Mouse (Mus musculus): ENCODE results near the gene Hsd17b2. TPM values are rescaled to one million over a fixed set of nuclear protein-coding genes. Genes with fewer than 3 reads are reported as not detected.

Gene Hsd17b2
- polyA plus RNA-seq, 1 experiment from 2014 or later, result 0.32 TPM

GRCm38 (mm10) chr8:117740387-117740998 lies 38.8 kb downstream of the Hsd17b2 start:
- Histone ChIP-seq H3K4me2 (ENCODE audit: low read depth, low read length) (no peak overlapping the region), H3K9ac (replicated peaks; ENCODE audit: low read length) (no peak overlapping the region), H3K27ac (replicated peaks; ENCODE audit: low read depth, low read length) (no peak overlapping the region), H3K9me3 (replicated peaks; ENCODE audit: control insufficient read depth, low read length) (no peaks in the 10 kb centered on the region), H3K4me3 (ENCODE audit: low read depth, low read length) (no peak overlapping the region), H3K36me3 (replicated peaks; ENCODE audit: control insufficient read depth, insufficient read depth, low read depth, low read length) (no peaks in the 10 kb centered on the region), H3K4me1 (ENCODE audit: control insufficient read depth, insufficient read depth, low read length) (no peaks in the 10 kb centered on the region), H3K27me3 (ENCODE audit: control insufficient read depth, insufficient read depth, low read length) (no peaks in the 10 kb centered on the region)
- 87% methylated on average over 5 of the region's 5 CpGs for WGBS
- ATAC-seq (replicated peaks; ENCODE audit: insufficient number of reproducible peaks, low FRiP score, low TSS enrichment, low read depth), result no peak
- DNase-seq (ENCODE audit: low spot score), result no peak

- Histone ChIP-seq H3K27me3 (ENCODE audit: control insufficient read depth, insufficient read depth, low read length) (no peaks in the 10 kb centered on the region), H3K9ac (replicated peaks; ENCODE audit: low read length) (no peak overlapping the region), H3K9me3 (replicated peaks; ENCODE audit: control insufficient read depth, low read length) (no peaks in the 10 kb centered on the region), H3K4me2 (ENCODE audit: low read depth, low read length) (no peak overlapping the region), H3K27ac (replicated peaks; ENCODE audit: low read depth, low read length) (no peak overlapping the region), H3K4me1 (ENCODE audit: control insufficient read depth, insufficient read depth, low read length) (no peaks in the 10 kb centered on the region), H3K4me3 (ENCODE audit: low read depth, low read length) (no peak overlapping the region), H3K36me3 (replicated peaks; ENCODE audit: control insufficient read depth, insufficient read depth, low read depth, low read length) (no peaks in the 10 kb centered on the region)
- ATAC-seq (replicated peaks; ENCODE audit: insufficient number of reproducible peaks, low FRiP score, low TSS enrichment, low read depth) (no peak), DNase-seq (ENCODE audit: low spot score) (no peak)
- 80% methylated on average over 15 of the region's 15 CpGs for WGBS
Observed at GRCm38 (mm10) chr8:117742431-117743012, 40.8 kb downstream of the Hsd17b2 start.

DNA sequence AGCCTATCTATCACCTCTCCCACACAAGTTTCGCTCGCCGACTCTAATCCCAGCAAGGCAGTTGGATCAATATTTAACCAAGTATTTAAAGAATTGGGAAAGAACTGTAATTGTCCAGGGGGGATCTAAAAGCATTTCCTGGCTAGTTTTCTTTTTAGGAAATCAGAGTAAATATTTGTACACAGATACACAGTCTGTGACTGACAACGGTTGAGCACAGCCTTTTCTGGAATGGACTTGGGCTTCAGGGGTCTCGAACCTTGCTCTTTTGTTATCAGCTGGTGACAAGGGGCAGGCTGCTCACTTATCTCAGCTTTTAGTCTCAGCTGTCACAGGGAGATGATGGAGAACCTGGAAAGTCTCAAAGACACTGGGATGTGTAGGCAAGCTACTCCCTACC lies 44.9 kb downstream of the Hsd17b2 start:
- H3K27me3 ChIP-seq (ENCODE audit: control insufficient read depth, insufficient read depth, low read length), result no peaks in the 10 kb centered on the region
- no peak overlapping the region for H3K27ac ChIP-seq (replicated peaks; ENCODE audit: low read depth, low read length)
- ATAC-seq (replicated peaks; ENCODE audit: insufficient number of reproducible peaks, low FRiP score, low TSS enrichment, low read depth) (no peak), DNase-seq (ENCODE audit: low spot score) (no peak)
- WGBS, result 87% methylated on average over 5 of the region's 5 CpGs
- no peak overlapping the region for H3K9ac ChIP-seq (replicated peaks; ENCODE audit: low read length)
- no peak overlapping the region for H3K4me2 ChIP-seq (ENCODE audit: low read depth, low read length)
- H3K4me1 ChIP-seq (ENCODE audit: control insufficient read depth, insufficient read depth, low read length), result no peaks in the 10 kb centered on the region
- no peaks in the 10 kb centered on the region for H3K36me3 ChIP-seq (replicated peaks; ENCODE audit: control insufficient read depth, insufficient read depth, low read depth, low read length)
- no peak overlapping the region for H3K4me3 ChIP-seq (ENCODE audit: low read depth, low read length)
- H3K9me3 ChIP-seq (replicated peaks; ENCODE audit: control insufficient read depth, low read length), result no peaks in the 10 kb centered on the region

DNA sequence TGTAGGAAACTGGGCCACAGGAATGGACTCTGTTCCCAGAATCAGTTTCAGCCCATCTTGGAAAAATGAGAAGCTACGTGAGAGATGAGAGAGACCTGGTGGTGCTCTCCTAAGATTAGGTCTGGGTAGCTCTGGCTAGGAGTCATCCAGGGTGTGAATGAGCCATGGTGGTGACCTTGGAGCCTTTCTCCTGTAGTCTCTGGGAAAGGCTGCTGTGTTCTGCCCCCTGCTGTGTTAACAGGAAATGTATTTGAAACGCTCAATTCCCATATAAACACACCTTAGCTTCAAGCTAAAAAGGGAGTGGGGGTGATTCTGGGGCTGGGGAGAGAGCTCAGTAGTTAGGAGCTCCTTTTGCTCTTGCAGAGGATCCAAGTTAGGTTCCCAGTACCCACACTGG lies 45.7 kb downstream of the Hsd17b2 start:
- no peaks in the 10 kb centered on the region for H3K9me3 ChIP-seq (replicated peaks; ENCODE audit: control insufficient read depth, low read length)
- no peak overlapping the region for H3K27ac ChIP-seq (replicated peaks; ENCODE audit: low read depth, low read length)
- DNase-seq (ENCODE audit: low spot score) (no peak), ATAC-seq (replicated peaks; ENCODE audit: insufficient number of reproducible peaks, low FRiP score, low TSS enrichment, low read depth) (no peak)
- H3K4me3 ChIP-seq (ENCODE audit: low read depth, low read length), result no peak overlapping the region
- 47% methylated on average over 2 of the region's 2 CpGs for WGBS
- H3K9ac ChIP-seq (replicated peaks; ENCODE audit: low read length), result no peak overlapping the region
- H3K36me3 ChIP-seq (replicated peaks; ENCODE audit: control insufficient read depth, insufficient read depth, low read depth, low read length), result no peaks in the 10 kb centered on the region
- no peak overlapping the region for H3K4me2 ChIP-seq (ENCODE audit: low read depth, low read length)
- no peaks in the 10 kb centered on the region for H3K4me1 ChIP-seq (ENCODE audit: control insufficient read depth, insufficient read depth, low read length)
- no peaks in the 10 kb centered on the region for H3K27me3 ChIP-seq (ENCODE audit: control insufficient read depth, insufficient read depth, low read length)

DNA sequence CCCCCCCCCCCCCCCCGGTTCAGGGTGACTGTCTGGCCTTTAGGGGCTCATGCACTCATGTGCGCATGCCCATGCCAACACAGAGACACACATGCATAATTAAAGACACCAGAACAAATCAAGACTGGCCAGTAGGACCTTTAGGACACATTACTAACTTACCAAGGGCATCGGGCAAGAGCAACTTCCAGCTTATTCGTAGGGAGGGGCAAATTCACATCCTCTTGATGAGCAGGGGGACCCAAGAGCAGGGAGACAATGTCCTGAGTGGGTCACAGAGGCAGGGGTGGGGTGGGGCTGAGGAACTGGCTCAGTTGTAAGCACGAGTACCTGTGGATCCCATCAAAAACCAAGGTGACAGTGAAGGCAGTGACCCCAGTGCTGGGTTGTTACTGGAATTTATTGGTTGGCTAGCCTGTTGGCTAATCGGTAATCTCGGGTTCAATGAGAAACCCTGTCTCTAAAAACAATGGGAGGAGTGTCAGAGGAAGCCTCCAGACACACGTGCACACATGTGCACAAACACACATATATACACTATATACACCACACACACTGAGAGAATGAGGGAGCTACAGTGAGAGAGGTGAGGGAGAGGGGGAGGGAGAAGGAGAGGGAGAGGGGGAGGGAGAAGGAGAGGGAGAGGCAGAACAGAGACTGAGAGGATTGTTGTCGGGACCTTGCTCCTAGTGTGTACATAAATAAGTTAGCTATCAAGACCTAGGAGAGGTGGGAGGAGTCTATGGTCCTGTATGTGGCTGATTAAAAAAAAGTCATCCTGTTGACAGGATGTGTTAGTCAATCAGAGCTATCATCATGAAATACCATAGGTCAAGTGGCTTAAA lies 46.4 kb downstream of the Hsd17b2 start:
- no peaks in the 10 kb centered on the region for H3K36me3 ChIP-seq (replicated peaks; ENCODE audit: control insufficient read depth, insufficient read depth, low read depth, low read length)
- H3K9ac ChIP-seq (replicated peaks; ENCODE audit: low read length), result no peak overlapping the region
- ATAC-seq (replicated peaks; ENCODE audit: insufficient number of reproducible peaks, low FRiP score, low TSS enrichment, low read depth), result no peak
- 82% methylated on average over 8 of the region's 9 CpGs for WGBS
- DNase-seq (ENCODE audit: low spot score), result no peak
- no peaks in the 10 kb centered on the region for H3K9me3 ChIP-seq (replicated peaks; ENCODE audit: control insufficient read depth, low read length)
- H3K4me2 ChIP-seq (ENCODE audit: low read depth, low read length), result no peak overlapping the region
- no peaks in the 10 kb centered on the region for H3K27me3 ChIP-seq (ENCODE audit: control insufficient read depth, insufficient read depth, low read length)
- no peak overlapping the region for H3K27ac ChIP-seq (replicated peaks; ENCODE audit: low read depth, low read length)
- H3K4me3 ChIP-seq (ENCODE audit: low read depth, low read length), result no peak overlapping the region
- no peaks in the 10 kb centered on the region for H3K4me1 ChIP-seq (ENCODE audit: control insufficient read depth, insufficient read depth, low read length)

DNA sequence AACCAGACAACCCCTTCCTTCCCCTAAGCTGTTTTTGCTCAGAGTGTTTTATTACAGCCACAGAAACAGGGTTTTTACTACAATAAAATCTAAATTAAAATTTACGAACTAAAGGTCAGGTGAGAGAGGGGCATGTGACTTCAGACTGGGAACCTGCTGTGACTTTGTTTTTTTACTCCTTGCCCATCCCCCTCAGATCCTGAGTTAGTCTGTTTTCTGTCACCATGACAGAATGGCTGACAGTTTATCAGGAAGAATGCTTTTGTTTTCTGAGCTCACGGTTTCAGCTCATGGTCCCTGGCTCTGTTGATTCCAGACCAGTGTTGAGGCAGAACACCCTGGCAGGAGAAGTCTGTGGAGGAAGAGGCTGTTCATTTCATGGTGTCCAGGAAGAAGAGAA lies 47.7 kb downstream of the Hsd17b2 start:
- no peak overlapping the region for H3K27ac ChIP-seq (replicated peaks; ENCODE audit: low read depth, low read length)
- no peak overlapping the region for H3K4me3 ChIP-seq (ENCODE audit: low read depth, low read length)
- DNase-seq (ENCODE audit: low spot score), result no peak
- no peak for ATAC-seq (replicated peaks; ENCODE audit: insufficient number of reproducible peaks, low FRiP score, low TSS enrichment, low read depth)
- 65% methylated on average over 2 of the region's 2 CpGs for WGBS
- H3K9me3 ChIP-seq (replicated peaks; ENCODE audit: control insufficient read depth, low read length), result no peaks in the 10 kb centered on the region
- H3K9ac ChIP-seq (replicated peaks; ENCODE audit: low read length), result no peak overlapping the region
- H3K4me1 ChIP-seq (ENCODE audit: control insufficient read depth, insufficient read depth, low read length), result no peaks in the 10 kb centered on the region
- H3K4me2 ChIP-seq (ENCODE audit: low read depth, low read length), result no peak overlapping the region
- no peaks in the 10 kb centered on the region for H3K36me3 ChIP-seq (replicated peaks; ENCODE audit: control insufficient read depth, insufficient read depth, low read depth, low read length)
- no peaks in the 10 kb centered on the region for H3K27me3 ChIP-seq (ENCODE audit: control insufficient read depth, insufficient read depth, low read length)

GRCm38 (mm10) chr8:117757900-117758299 lies 56.2 kb downstream of the Hsd17b2 start:
- Histone ChIP-seq H3K9ac (replicated peaks; ENCODE audit: low read length) (no peak overlapping the region), H3K4me2 (ENCODE audit: low read depth, low read length) (no peak overlapping the region), H3K36me3 (replicated peaks; ENCODE audit: control insufficient read depth, insufficient read depth, low read depth, low read length) (no peaks in the 10 kb centered on the region), H3K4me1 (ENCODE audit: control insufficient read depth, insufficient read depth, low read length) (no peaks in the 10 kb centered on the region), H3K27ac (replicated peaks; ENCODE audit: low read depth, low read length) (no peak overlapping the region), H3K27me3 (ENCODE audit: control insufficient read depth, insufficient read depth, low read length) (no peaks in the 10 kb centered on the region), H3K9me3 (replicated peaks; ENCODE audit: control insufficient read depth, low read length) (no peaks in the 10 kb centered on the region), H3K4me3 (ENCODE audit: low read depth, low read length) (no peak overlapping the region)
- DNase-seq (ENCODE audit: low spot score), result no peak
- ATAC-seq (replicated peaks; ENCODE audit: insufficient number of reproducible peaks, low FRiP score, low TSS enrichment, low read depth), result no peak
- WGBS, result 84% methylated on average over 11 of the region's 11 CpGs

DNA sequence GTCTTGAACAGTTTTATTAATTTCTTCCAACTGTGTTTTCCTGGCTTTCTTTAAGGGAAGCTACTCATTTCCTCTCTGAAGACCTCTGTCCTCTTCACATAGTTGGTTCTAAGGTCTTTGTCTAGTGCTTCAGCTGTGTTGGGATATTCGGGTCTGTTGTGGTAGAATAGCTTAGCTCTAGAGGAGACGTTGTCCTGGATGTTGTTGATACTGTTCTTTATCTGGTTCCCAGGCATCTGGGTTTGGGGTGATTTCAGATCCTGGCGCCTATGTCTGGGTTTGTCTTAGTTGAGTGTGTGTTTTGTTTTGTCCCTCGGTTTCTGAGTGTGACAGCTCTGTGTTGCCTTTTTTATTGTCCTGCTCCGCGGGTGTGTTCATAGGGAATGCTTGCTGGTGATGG lies 61.1 kb downstream of the Hsd17b2 start:
- DNase-seq (ENCODE audit: low spot score), result no peak
- no peak overlapping the region for H3K9ac ChIP-seq (replicated peaks; ENCODE audit: low read length)
- H3K4me2 ChIP-seq (ENCODE audit: low read depth, low read length), result no peak overlapping the region
- WGBS, result 80% methylated on average over 6 of the region's 6 CpGs
- ATAC-seq (replicated peaks; ENCODE audit: insufficient number of reproducible peaks, low FRiP score, low TSS enrichment, low read depth), result no peak
- H3K27me3 ChIP-seq (ENCODE audit: control insufficient read depth, insufficient read depth, low read length), result no peaks in the 10 kb centered on the region
- no peaks in the 10 kb centered on the region for H3K9me3 ChIP-seq (replicated peaks; ENCODE audit: control insufficient read depth, low read length)
- H3K36me3 ChIP-seq (replicated peaks; ENCODE audit: control insufficient read depth, insufficient read depth, low read depth, low read length), result no peaks in the 10 kb centered on the region
- no peaks in the 10 kb centered on the region for H3K4me1 ChIP-seq (ENCODE audit: control insufficient read depth, insufficient read depth, low read length)
- no peak overlapping the region for H3K4me3 ChIP-seq (ENCODE audit: low read depth, low read length)
- H3K27ac ChIP-seq (replicated peaks; ENCODE audit: low read depth, low read length), result no peak overlapping the region
